Mouse (Mus musculus): ENCODE results near the gene Meis1. TPM values are rescaled to one million over a fixed set of nuclear protein-coding genes. Genes with fewer than 3 reads are reported as not detected.

Meis1 gene
- polyA plus RNA-seq, 1 experiment from 2014 or later = 39.6 TPM

DNA sequence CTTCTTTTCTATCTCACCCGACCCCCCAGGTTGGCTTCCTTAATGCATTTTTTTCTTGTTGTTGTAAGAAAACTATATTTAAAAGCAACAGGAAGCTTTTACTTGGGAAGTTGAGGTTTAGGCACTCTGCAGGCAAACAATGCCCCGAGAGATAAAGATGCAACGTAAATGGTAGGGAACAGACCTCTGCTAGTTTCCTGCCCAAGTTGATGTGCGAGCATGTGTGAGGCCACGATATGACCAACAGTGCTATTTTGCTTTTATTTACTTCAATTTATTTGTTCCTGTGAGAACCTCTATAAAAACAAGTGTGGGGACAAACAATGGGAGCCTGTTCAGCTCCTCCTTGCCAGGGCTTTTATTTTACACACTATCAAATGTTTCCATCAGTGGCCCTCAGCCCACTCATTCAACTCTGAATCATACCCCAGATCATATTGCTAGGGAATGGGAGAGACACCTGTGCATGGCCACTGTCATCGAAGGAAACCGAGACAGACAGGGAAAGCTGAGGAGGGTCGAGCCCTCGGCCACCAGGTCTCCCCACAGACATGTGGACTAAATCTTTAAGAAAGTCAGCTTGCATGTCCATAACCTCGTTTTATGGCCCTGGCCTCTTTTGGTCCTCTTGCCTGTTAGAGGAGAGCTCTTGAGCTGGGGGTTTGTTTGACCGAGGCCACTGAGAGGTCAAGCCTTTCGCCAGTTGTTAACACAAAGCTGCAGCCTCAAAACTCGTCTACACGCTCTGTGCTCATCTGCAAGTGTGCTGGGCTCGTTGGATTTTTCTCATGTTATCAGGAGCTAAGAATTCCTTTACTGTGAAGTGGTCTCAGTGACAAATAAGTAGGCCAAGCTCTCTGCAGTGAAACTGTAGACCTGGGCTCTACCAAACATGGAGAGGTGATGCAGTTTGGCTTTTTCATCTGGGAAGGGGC, 55.3 kb downstream of the Meis1 start:
- 33% methylated on average over 15 of the region's 15 CpGs for whole genome bisulfite sequencing
- Histone ChIP-seq H3K27ac (ENCODE audit: low read length) (peak overlapping the region; percentile 54), H3K9ac (replicated peaks; ENCODE audit: low read depth) (no peak overlapping the region), H3K9me3 (ENCODE audit: low read length) (no peaks in the 10 kb centered on the region), H3K4me2 (replicated peaks; ENCODE audit: low read depth, low read length) (no peak overlapping the region), H3K4me1 (ENCODE audit: insufficient read depth, low read depth, low read length) (peaks cover 12% of the 10 kb centered on the region), H3K27me3 (replicated peaks; ENCODE audit: insufficient read depth, low read length) (no peaks in the 10 kb centered on the region), H3K4me3 (ENCODE audit: low read depth, low read length) (no peak overlapping the region), H3K36me3 (ENCODE audit: insufficient read depth, low read length) (no peaks in the 10 kb centered on the region)
- peak; percentile 77 for ATAC-seq
- peak; percentile 93 for TF ChIP-seq EP300 (IDR thresholded peaks at IDR 0.05)
- no peak for TF ChIP-seq CTCF (IDR thresholded peaks at IDR 0.05)
- DNase-seq (ENCODE audit: low spot score) = peak; percentile 48

GRCm38 (mm10) chr11:18959465-18959864, 59.3 kb downstream of the Meis1 start:
- H3K4me2 ChIP-seq (replicated peaks; ENCODE audit: low read depth, low read length) = no peak overlapping the region
- H3K9me3 ChIP-seq (ENCODE audit: low read length) = no peaks in the 10 kb centered on the region
- no peaks in the 10 kb centered on the region for H3K27me3 ChIP-seq (replicated peaks; ENCODE audit: insufficient read depth, low read length)
- H3K9ac ChIP-seq (replicated peaks; ENCODE audit: low read depth) = no peak overlapping the region
- WGBS = 76% methylated on average over 1 of the region's 1 CpGs
- DNase-seq (ENCODE audit: low spot score) (no peak), ATAC-seq (no peak)
- H3K36me3 ChIP-seq (ENCODE audit: insufficient read depth, low read length) = no peaks in the 10 kb centered on the region
- H3K4me3 ChIP-seq (ENCODE audit: low read depth, low read length) = no peak overlapping the region
- TF ChIP-seq EP300 (IDR thresholded peaks at IDR 0.05) = no peak
- TF ChIP-seq CTCF (IDR thresholded peaks at IDR 0.05) = no peak
- no peak overlapping the region for H3K27ac ChIP-seq (ENCODE audit: low read length)
- peaks cover 15% of the 10 kb centered on the region for H3K4me1 ChIP-seq (ENCODE audit: insufficient read depth, low read depth, low read length)

DNA sequence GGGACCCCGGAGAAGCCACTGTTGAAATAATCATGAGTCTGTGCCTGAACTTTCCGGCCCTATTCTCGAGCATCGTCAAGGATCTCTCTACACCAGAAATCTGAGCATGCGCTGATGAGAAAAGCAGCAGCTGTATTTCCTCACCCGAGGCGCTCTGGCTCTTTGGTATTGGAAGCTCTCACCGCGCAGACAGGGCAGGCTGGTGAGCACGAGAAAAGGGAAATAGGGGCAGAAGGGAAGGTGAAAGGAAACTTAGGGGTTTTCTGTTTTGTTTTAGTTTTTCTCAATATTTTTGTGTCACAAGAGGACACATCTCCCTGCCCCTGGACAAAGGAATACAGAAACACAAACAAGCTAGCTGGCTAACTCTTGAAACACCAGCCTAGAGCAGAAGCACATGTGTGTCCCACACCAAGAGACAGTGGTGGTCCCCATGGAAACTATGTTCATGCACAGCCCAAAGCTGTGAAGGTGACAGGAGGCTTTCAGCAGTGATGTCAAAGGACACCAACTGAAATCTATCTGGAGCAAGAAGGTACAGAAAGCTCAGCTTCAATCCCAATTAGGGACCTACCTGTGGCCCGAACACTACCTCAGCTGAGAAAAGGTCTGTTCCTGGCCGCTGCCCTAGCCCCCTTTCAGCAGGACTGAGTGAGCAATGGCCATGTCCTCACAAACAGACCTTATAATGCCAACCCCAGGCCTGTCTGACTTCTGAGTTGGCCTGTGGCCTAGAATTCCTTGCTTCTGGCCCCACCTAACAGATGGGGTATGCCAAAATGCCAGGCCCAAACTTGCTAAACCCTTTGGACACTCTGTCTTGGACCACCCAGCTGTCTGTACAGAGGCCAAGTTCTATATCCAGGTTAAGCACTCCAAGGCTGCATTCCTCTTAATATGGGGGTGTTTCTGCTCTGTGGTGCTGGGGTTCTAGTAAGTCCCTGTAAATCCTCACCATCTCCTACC, 60.7 kb downstream of the Meis1 start:
- Histone ChIP-seq H3K36me3 (ENCODE audit: insufficient read depth, low read length) (no peaks in the 10 kb centered on the region), H3K9ac (replicated peaks; ENCODE audit: low read depth) (no peak overlapping the region), H3K4me3 (ENCODE audit: low read depth, low read length) (no peak overlapping the region), H3K9me3 (ENCODE audit: low read length) (no peaks in the 10 kb centered on the region), H3K27me3 (replicated peaks; ENCODE audit: insufficient read depth, low read length) (no peaks in the 10 kb centered on the region), H3K27ac (ENCODE audit: low read length) (peak overlapping the region; percentile 47), H3K4me1 (ENCODE audit: insufficient read depth, low read depth, low read length) (peaks cover 14% of the 10 kb centered on the region), H3K4me2 (replicated peaks; ENCODE audit: low read depth, low read length) (peak overlapping the region; percentile 35; the same call in 1 of the 2 replicates)
- peak; percentile 79 for DNase-seq (ENCODE audit: low spot score)
- TF ChIP-seq CTCF (IDR thresholded peaks at IDR 0.05) (no peak), EP300 (IDR thresholded peaks at IDR 0.05) (no peak)
- 15% methylated on average over 12 of the region's 12 CpGs for WGBS
- ATAC-seq = peak; percentile 54

- Histone ChIP-seq H3K27ac (ENCODE audit: low read length) (peak overlapping the region; percentile 47), H3K4me2 (replicated peaks; ENCODE audit: low read depth, low read length) (peak overlapping the region; percentile 35; the same call in 1 of the 2 replicates), H3K9ac (replicated peaks; ENCODE audit: low read depth) (no peak overlapping the region), H3K4me3 (ENCODE audit: low read depth, low read length) (no peak overlapping the region), H3K9me3 (ENCODE audit: low read length) (no peaks in the 10 kb centered on the region), H3K27me3 (replicated peaks; ENCODE audit: insufficient read depth, low read length) (no peaks in the 10 kb centered on the region), H3K36me3 (ENCODE audit: insufficient read depth, low read length) (no peaks in the 10 kb centered on the region), H3K4me1 (ENCODE audit: insufficient read depth, low read depth, low read length) (peaks cover 14% of the 10 kb centered on the region)
- 19% methylated on average over 12 of the region's 12 CpGs for WGBS
- TF ChIP-seq EP300 (IDR thresholded peaks at IDR 0.05) = no peak
- TF ChIP-seq CTCF (IDR thresholded peaks at IDR 0.05) = no peak
- DNase-seq (ENCODE audit: low spot score) (no peak), ATAC-seq (no peak)
Measured at GRCm38 (mm10) chr11:18957097-18957804, 61.5 kb downstream of the Meis1 start.

DNA sequence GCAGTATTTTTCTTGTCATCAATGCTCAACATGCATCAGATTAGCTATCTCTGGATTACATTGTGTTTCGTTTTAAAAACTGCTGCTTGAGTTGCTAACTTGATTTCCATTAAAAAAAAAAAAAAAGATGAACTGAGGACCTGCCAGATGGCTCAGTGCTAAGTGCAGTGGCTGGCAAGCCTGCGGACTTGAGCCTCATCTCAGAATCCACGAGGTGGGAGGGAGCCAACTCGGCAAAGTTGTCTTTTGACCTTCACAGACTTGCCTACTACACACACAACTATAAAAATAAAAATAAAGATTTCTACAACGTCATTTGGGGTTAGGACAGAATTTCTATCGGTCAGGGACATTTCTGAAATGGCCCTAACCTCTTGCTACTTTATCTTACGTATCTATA, 62.8 kb downstream of the Meis1 start:
- ATAC-seq = no peak
- H3K27me3 ChIP-seq (replicated peaks; ENCODE audit: insufficient read depth, low read length) = no peaks in the 10 kb centered on the region
- TF ChIP-seq EP300 (IDR thresholded peaks at IDR 0.05) (no peak), CTCF (IDR thresholded peaks at IDR 0.05) (no peak)
- peaks cover 11% of the 10 kb centered on the region for H3K4me1 ChIP-seq (ENCODE audit: insufficient read depth, low read depth, low read length)
- DNase-seq (ENCODE audit: low spot score) = no peak
- no peaks in the 10 kb centered on the region for H3K9me3 ChIP-seq (ENCODE audit: low read length)
- H3K27ac ChIP-seq (ENCODE audit: low read length) = no peak overlapping the region
- H3K4me3 ChIP-seq (ENCODE audit: low read depth, low read length) = no peak overlapping the region
- WGBS = 72% methylated on average over 7 of the region's 7 CpGs
- no peaks in the 10 kb centered on the region for H3K36me3 ChIP-seq (ENCODE audit: insufficient read depth, low read length)
- no peak overlapping the region for H3K4me2 ChIP-seq (replicated peaks; ENCODE audit: low read depth, low read length)
- no peak overlapping the region for H3K9ac ChIP-seq (replicated peaks; ENCODE audit: low read depth)

Measured in lung, postnatal 0 days (tissue).